Mouse (Mus musculus) hindbrain, embryonic 16.5 days (tissue): ENCODE measurements around the gene Tnfrsf23. TPM values are rescaled to one million over a fixed set of nuclear protein-coding genes. Genes with fewer than 3 reads are reported as not detected.
"Not testable (repeated sequence)": the region's sequence is repeated elsewhere in the genome, so short reads cannot be mapped to it uniquely, and the experiment has no call there.

Experiments used
- ATAC-seq: fragments of 200-750 bp; cut with Nextera tagmentation; 2 replicates; pipeline ENCODE4 v1.8.0; 2017; ENCODE audit warnings: moderate TSS enrichment, moderate library complexity
- H3K27ac ChIP-seq: fragments of 300-500 bp; sonication (generic); 2 replicates; pipeline ENCODE4 v1.5.1; 2014; ENCODE audit warnings: low read depth, mild to moderate bottlenecking, control low read depth, low read length, moderate library complexity
- H3K27me3 ChIP-seq: fragments of 300-500 bp; sonication (generic); replicated peaks from 2 replicates; pipeline ENCODE4 v1.6.1; 2014; ENCODE audit warnings: low read length; ENCODE audit not compliant: control insufficient read depth, insufficient read depth
- H3K36me3 ChIP-seq: fragments of 300-500 bp; sonication (generic); 2 replicates; pipeline ENCODE4 v1.6.1; 2014; ENCODE audit warnings: mild to moderate bottlenecking, low read length, moderate library complexity, mixed read lengths; ENCODE audit not compliant: control insufficient read depth, insufficient read depth
- H3K4me1 ChIP-seq: fragments of 300-500 bp; sonication (generic); 2 replicates; pipeline ENCODE4 v1.6.1; 2014; ENCODE audit warnings: low read depth, low read length; ENCODE audit not compliant: control insufficient read depth, insufficient read depth
- H3K4me2 ChIP-seq: fragments of 300-500 bp; sonication (generic); 2 replicates; pipeline ENCODE4 v1.6.1; 2014; ENCODE audit warnings: mild to moderate bottlenecking, low read length, control low read depth, moderate library complexity
- H3K4me3 ChIP-seq: fragments of 300-500 bp; sonication (generic); 2 replicates; pipeline ENCODE4 v1.5.1; 2014; ENCODE audit warnings: mild to moderate bottlenecking, low read length, control low read depth, moderate library complexity
- H3K9ac ChIP-seq: fragments of 300-500 bp; sonication (generic); 2 replicates; pipeline ENCODE4 v1.6.1; 2014; ENCODE audit warnings: low read depth, mild to moderate bottlenecking, control low read depth, low read length, moderate library complexity
- H3K9me3 ChIP-seq: fragments of 300-500 bp; sonication (generic); 2 replicates; pipeline ENCODE4 v1.6.1; 2014; ENCODE audit warnings: mild to moderate bottlenecking, low read length, moderate library complexity; ENCODE audit not compliant: control insufficient read depth
- WGBS: fragments of 180-500 bp; shearing (Covaris S2); extraction: QIAGEN DNeasy Blood & Tissue Kit; methylation state at CpG from one replicate; pipeline ENCODE4 v1.1.7; 2014; 5-methylcytosine and 5-hydroxymethylcytosine counted together
- polyA plus RNA-seq: library from polyadenylated mRNA; unstranded; fragments of >200 nt; fragmentation: Nextera tagmentation; extraction: Ambion mirVana; gene quantifications from 2 replicates; pipeline ENCODE4 v1.2.1, GENCODE M21; 2015

Gene Tnfrsf23
- polyA plus RNA-seq, 1 experiment from 2014 or later, result 0.71 TPM

DNA sequence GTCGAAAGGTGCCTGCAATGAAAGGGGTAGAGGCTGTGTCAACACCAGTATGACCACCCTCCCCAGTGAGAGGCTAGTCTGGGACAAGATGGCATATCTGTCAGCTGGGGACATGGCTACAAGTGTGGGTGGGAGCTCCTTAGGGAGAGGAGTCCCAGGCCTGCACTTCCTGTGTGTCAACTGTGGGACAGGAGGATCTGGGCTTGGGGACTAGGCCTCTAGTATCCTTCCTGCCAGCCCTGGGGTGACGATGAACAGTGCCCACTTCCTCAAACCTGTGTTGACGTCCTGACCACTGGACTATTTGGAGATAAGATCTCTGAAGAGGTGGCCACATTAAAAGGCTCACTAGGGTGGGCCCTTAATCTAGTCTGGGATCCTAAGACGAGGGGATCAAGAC lies 4.3 kb upstream of the Tnfrsf23 start:
- Histone ChIP-seq H3K4me3 (no peak overlapping the region), H3K9ac (no peak overlapping the region), H3K36me3 (peaks cover 49% of the 10 kb centered on the region), H3K27me3 (no peaks in the 10 kb centered on the region), H3K9me3 (no peaks in the 10 kb centered on the region), H3K4me2 (no peak overlapping the region), H3K27ac (no peak overlapping the region), H3K4me1 (no peaks in the 10 kb centered on the region)
- no peak for ATAC-seq
- WGBS, result 83% methylated on average over 4 of the region's 4 CpGs

- WGBS, result 83% methylated on average over 7 of the region's 7 CpGs
- H3K36me3 ChIP-seq, result peaks cover 46% of the 10 kb centered on the region
- no peak overlapping the region for H3K4me3 ChIP-seq
- no peak for ATAC-seq
- H3K4me1 ChIP-seq, result no peaks in the 10 kb centered on the region
- H3K27ac ChIP-seq, result no peak overlapping the region
- no peak overlapping the region for H3K9ac ChIP-seq
- H3K27me3 ChIP-seq, result no peaks in the 10 kb centered on the region
- no peaks in the 10 kb centered on the region for H3K9me3 ChIP-seq
- no peak overlapping the region for H3K4me2 ChIP-seq
Measured at GRCm38 (mm10) chr7:143689481-143689880, 3.8 kb upstream of the Tnfrsf23 start.

GRCm38 (mm10) chr7:143686676-143687075 lies 1.0 kb upstream of the Tnfrsf23 start:
- not testable (repeated sequence) for H3K4me3 ChIP-seq, H3K27ac ChIP-seq, H3K9me3 ChIP-seq, H3K9ac ChIP-seq, H3K4me1 ChIP-seq, ATAC-seq, H3K27me3 ChIP-seq, H3K4me2 ChIP-seq
- H3K36me3 ChIP-seq, result peaks cover 25% of the 10 kb centered on the region
- 72% methylated on average over 2 of the region's 3 CpGs for WGBS

DNA sequence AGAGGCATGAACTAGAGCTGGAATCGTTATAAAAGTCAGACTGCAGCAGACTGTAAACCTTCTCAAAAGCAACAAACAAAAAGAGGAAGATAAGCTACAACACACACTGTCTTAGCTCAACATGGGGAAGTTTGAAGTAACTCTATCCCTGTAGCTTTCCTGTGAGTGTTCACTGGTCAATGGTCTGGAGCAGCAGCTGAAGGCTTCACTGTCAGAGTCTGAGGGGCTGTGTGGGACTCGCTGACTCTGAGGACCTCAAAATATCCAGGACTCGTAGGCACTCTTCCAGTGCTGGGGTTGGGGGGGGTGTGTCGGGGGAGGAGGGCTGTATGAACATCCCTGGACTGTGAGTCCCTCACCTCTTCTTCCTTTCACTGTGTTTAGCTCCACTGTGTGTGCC lies 519 bp upstream of the Tnfrsf23 start:
- WGBS, result 62% methylated on average over 4 of the region's 4 CpGs
- H3K27me3 ChIP-seq, H3K9ac ChIP-seq, H3K4me3 ChIP-seq, H3K27ac ChIP-seq, H3K9me3 ChIP-seq, H3K4me1 ChIP-seq, H3K4me2 ChIP-seq: not testable (repeated sequence)
- peak; percentile 21; the same call in 1 of the 2 replicates for ATAC-seq
- H3K36me3 ChIP-seq, result peaks cover 20% of the 10 kb centered on the region

DNA sequence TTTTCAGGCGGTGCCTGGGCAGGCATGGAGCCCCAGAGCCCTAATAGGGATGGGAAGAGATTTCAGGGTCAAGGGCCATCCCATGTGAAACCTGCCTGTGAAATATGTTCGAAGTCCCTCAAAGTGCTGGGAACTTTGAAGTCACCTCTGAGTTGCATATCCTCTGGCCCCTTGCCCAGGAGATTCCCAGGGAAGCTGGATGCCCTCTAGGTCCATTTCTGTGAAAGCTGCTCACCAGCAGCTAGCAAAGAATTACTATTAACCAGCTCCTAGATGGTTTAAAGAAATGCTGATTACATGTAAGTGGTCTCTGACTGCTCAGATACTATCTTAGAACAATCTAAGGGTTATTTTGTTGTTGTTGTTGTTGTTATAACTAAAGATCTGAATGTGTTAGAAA lies 1.1 kb downstream of the Tnfrsf23 start:
- H3K9me3 ChIP-seq, H3K4me2 ChIP-seq, H3K4me3 ChIP-seq, H3K4me1 ChIP-seq, ATAC-seq, H3K27ac ChIP-seq, H3K9ac ChIP-seq, H3K27me3 ChIP-seq: not testable (repeated sequence)
- 90% methylated on average over 1 of the region's 2 CpGs for WGBS
- H3K36me3 ChIP-seq, result peaks cover 12% of the 10 kb centered on the region

- Histone ChIP-seq H3K9ac (no peak overlapping the region), H3K27me3 (no peaks in the 10 kb centered on the region), H3K27ac (no peak overlapping the region), H3K36me3 (no peaks in the 10 kb centered on the region), H3K4me2 (no peak overlapping the region), H3K9me3 (no peaks in the 10 kb centered on the region), H3K4me1 (no peaks in the 10 kb centered on the region), H3K4me3 (no peak overlapping the region)
- 78% methylated on average over 1 of the region's 1 CpGs for WGBS
- no peak for ATAC-seq
Measured at GRCm38 (mm10) chr7:143681566-143681965, 4.1 kb downstream of the Tnfrsf23 start.

DNA sequence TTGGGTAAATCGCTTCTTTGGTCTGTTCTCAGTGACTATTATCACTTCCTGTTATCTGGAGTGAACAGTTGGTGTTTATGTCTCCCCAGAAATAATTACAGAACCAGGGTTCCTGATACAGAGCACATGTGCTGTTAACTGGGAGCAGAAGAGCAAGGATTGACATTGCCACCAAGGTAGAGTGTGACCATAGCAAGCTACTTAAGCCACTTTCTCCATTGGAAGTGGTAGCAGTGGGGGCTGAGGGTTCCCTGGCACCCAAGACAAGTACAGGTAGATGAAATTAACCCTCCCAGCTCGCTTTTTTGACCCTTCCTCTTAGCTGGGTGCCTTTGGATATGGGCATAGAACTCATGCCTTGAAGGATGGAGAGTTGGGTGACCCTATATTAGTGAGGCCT lies 4.8 kb downstream of the Tnfrsf23 start:
- H3K27ac ChIP-seq, ATAC-seq: not testable (repeated sequence)
- 41% methylated on average over 2 of the region's 2 CpGs for WGBS

GRCm38 (mm10) chr7:143679650-143680049 lies 6.0 kb downstream of the Tnfrsf23 start:
- not testable (repeated sequence) for ATAC-seq, H3K4me1 ChIP-seq, H3K27ac ChIP-seq, H3K9me3 ChIP-seq, H3K9ac ChIP-seq, H3K4me2 ChIP-seq, H3K4me3 ChIP-seq, H3K36me3 ChIP-seq, H3K27me3 ChIP-seq
- 91% methylated on average over 2 of the region's 2 CpGs for WGBS

More for the DNA sequence above, 4.8 kb downstream of the Tnfrsf23 start:
- not testable (repeated sequence) for H3K4me1 ChIP-seq, H3K9me3 ChIP-seq, H3K36me3 ChIP-seq, H3K4me3 ChIP-seq, H3K4me2 ChIP-seq, H3K9ac ChIP-seq, H3K27me3 ChIP-seq

DNA sequence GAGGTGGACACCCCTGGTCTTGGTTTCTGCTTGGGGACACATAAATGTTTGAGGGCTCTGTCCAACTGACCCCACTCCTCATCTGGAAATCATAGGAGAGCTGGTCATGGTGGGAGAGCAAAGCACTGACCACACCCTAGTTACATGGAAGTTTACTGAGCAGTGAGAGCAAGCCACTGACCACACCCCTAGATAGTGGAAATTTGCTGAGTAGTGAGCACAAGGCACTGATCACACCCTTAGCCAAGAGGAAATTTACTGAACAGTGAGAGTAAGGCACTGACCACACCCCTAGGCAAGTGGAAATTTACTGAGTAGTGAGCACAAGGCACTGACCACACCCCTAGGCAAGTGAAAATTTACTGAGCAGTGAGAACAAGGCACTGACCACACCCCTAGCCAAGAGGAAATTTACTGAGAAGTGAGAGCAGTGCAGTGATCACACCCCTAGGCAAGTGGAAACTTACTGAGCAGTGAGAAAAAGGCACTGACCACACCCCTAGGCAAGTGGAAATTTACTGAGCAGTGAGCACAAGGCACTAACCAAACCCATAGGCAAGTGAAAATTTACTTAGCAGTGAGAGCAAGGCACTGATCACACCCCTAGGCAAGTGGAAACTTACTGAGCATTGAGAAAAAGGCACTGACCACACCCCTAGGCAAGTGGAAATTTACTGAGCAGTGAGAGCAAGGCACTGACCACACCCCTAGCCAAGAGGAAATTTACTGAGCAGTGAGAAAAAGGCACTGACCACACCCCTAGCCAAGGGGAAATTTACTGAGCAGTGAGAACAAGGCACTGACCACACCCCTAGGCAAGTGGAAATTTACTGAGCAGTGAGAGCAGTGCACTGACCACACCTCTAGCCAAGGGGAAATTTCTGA lies 19.0 kb downstream of the Tnfrsf23 start:
- H3K4me2 ChIP-seq, result no peak overlapping the region
- H3K27me3 ChIP-seq, result no peaks in the 10 kb centered on the region
- ATAC-seq, result no peak
- no peaks in the 10 kb centered on the region for H3K36me3 ChIP-seq
- no peak overlapping the region for H3K4me3 ChIP-seq
- no peak overlapping the region for H3K9ac ChIP-seq
- H3K9me3 ChIP-seq, result no peaks in the 10 kb centered on the region
- no peaks in the 10 kb centered on the region for H3K4me1 ChIP-seq
- no peak overlapping the region for H3K27ac ChIP-seq
